Mouse (Mus musculus) embryonic facial prominence, embryonic 11.5 days (tissue): ENCODE data around the gene Rbp4. TPM values are rescaled to one million over a fixed set of nuclear protein-coding genes. Genes with fewer than 3 reads are reported as not detected.

Source experiments
- ATAC-seq: fragments of 200-750 bp; cut with Nextera tagmentation; replicated peaks from 2 replicates; pipeline ENCODE4 v1.8.0; 2017; ENCODE audit warnings: low read depth; ENCODE audit not compliant: insufficient number of reproducible peaks, low FRiP score, low TSS enrichment
- DNase-seq: peaks from one replicate; pipeline ENCODE4 v3.0.0-alpha.2; 2015; ENCODE audit warnings: low spot score
- H3K27ac ChIP-seq: fragments of 300-500 bp; sonication (generic); replicated peaks from 2 replicates; pipeline ENCODE4 v1.5.1; 2014; ENCODE audit warnings: mild to moderate bottlenecking, low read depth, low read length, control low read depth
- H3K27me3 ChIP-seq: fragments of 300-500 bp; sonication (generic); 2 replicates; pipeline ENCODE4 v1.6.1; 2014; ENCODE audit warnings: mild to moderate bottlenecking, low read length, moderate library complexity, mixed read lengths; ENCODE audit not compliant: control insufficient read depth, insufficient read depth
- H3K36me3 ChIP-seq: fragments of 300-500 bp; sonication (generic); replicated peaks from 2 replicates; pipeline ENCODE4 v1.6.1; 2014; ENCODE audit warnings: low read depth, mild to moderate bottlenecking, low read length, moderate library complexity, mixed read lengths; ENCODE audit not compliant: control insufficient read depth, insufficient read depth
- H3K4me1 ChIP-seq: fragments of 300-500 bp; sonication (generic); 2 replicates; pipeline ENCODE4 v1.6.1; 2014; ENCODE audit warnings: low read length, mixed read lengths; ENCODE audit not compliant: control insufficient read depth, insufficient read depth
- H3K4me2 ChIP-seq: fragments of 300-500 bp; sonication (generic); 2 replicates; pipeline ENCODE4 v1.6.1; 2014; ENCODE audit warnings: low read depth, mild to moderate bottlenecking, control low read depth, low read length, moderate library complexity
- H3K4me3 ChIP-seq: fragments of 300-500 bp; sonication (generic); 2 replicates; pipeline ENCODE4 v1.5.1; 2014; ENCODE audit warnings: low read depth, low read length, control low read depth
- H3K9ac ChIP-seq: fragments of 300-500 bp; sonication (generic); replicated peaks from 2 replicates; pipeline ENCODE4 v1.6.1; 2014; ENCODE audit warnings: mild to moderate bottlenecking, control low read depth, low read length
- H3K9me3 ChIP-seq: fragments of 300-500 bp; sonication (generic); replicated peaks from 2 replicates; pipeline ENCODE4 v1.6.1; 2016; ENCODE audit warnings: mild to moderate bottlenecking, low read length, inconsistent platforms, mixed read lengths; ENCODE audit not compliant: control insufficient read depth
- WGBS: fragments of 180-500 bp; shearing (Covaris S2); extraction: QIAGEN DNeasy Blood & Tissue Kit; methylation state at CpG from one replicate; pipeline ENCODE4 v1.1.7; 2014; 5-methylcytosine and 5-hydroxymethylcytosine counted together
- polyA plus RNA-seq: library from polyadenylated mRNA; unstranded; fragments of >200 nt; fragmentation: Nextera tagmentation; extraction: Ambion mirVana; gene quantifications from 2 replicates; pipeline ENCODE4 v1.2.1, GENCODE M21; 2014

Gene Rbp4
- polyA plus RNA-seq, 1 experiment from 2014 or later, result 1.7 TPM

- H3K36me3 ChIP-seq, result no peaks in the 10 kb centered on the region
- no peaks in the 10 kb centered on the region for H3K4me1 ChIP-seq
- 86% methylated on average over 4 of the region's 4 CpGs for WGBS
- no peak overlapping the region for H3K27ac ChIP-seq
- no peak overlapping the region for H3K9ac ChIP-seq
- DNase-seq (no peak), ATAC-seq (no peak)
- no peak overlapping the region for H3K4me2 ChIP-seq
- H3K27me3 ChIP-seq, result no peaks in the 10 kb centered on the region
- H3K4me3 ChIP-seq, result no peak overlapping the region
- no peaks in the 10 kb centered on the region for H3K9me3 ChIP-seq
These were observed 39.2 kb downstream of the Rbp4 start for GRCm38 (mm10) chr19:38085841-38086240.

- no peaks in the 10 kb centered on the region for H3K9me3 ChIP-seq
- H3K4me3 ChIP-seq, result no peak overlapping the region
- no peaks in the 10 kb centered on the region for H3K27me3 ChIP-seq
- no peak overlapping the region for H3K4me2 ChIP-seq
- no peaks in the 10 kb centered on the region for H3K4me1 ChIP-seq
- WGBS, result 70% methylated on average over 5 of the region's 5 CpGs
- ATAC-seq, result no peak
- no peak overlapping the region for H3K27ac ChIP-seq
- no peaks in the 10 kb centered on the region for H3K36me3 ChIP-seq
- no peak overlapping the region for H3K9ac ChIP-seq
- no peak for DNase-seq
These were observed 42.1 kb downstream of the Rbp4 start for GRCm38 (mm10) chr19:38082931-38083525.

GRCm38 (mm10) chr19:38081361-38081760, 43.7 kb downstream of the Rbp4 start:
- Histone ChIP-seq H3K4me3 (no peak overlapping the region), H3K9ac (no peak overlapping the region), H3K27me3 (no peaks in the 10 kb centered on the region), H3K27ac (no peak overlapping the region), H3K4me1 (no peaks in the 10 kb centered on the region), H3K36me3 (no peaks in the 10 kb centered on the region), H3K4me2 (no peak overlapping the region), H3K9me3 (no peaks in the 10 kb centered on the region)
- 76% methylated on average over 3 of the region's 3 CpGs for WGBS
- DNase-seq, result no peak
- ATAC-seq, result no peak

GRCm38 (mm10) chr19:38077851-38078540, 47.1 kb downstream of the Rbp4 start:
- ATAC-seq (no peak), DNase-seq (no peak)
- WGBS, result 78% methylated on average over 3 of the region's 3 CpGs
- Histone ChIP-seq H3K36me3 (no peaks in the 10 kb centered on the region), H3K9ac (no peak overlapping the region), H3K4me3 (no peak overlapping the region), H3K4me2 (no peak overlapping the region), H3K27ac (no peak overlapping the region), H3K4me1 (no peaks in the 10 kb centered on the region), H3K27me3 (no peaks in the 10 kb centered on the region), H3K9me3 (no peaks in the 10 kb centered on the region)

GRCm38 (mm10) chr19:38076251-38076650, 48.8 kb downstream of the Rbp4 start:
- Histone ChIP-seq H3K9me3 (no peaks in the 10 kb centered on the region), H3K4me1 (no peaks in the 10 kb centered on the region), H3K27ac (no peak overlapping the region), H3K9ac (no peak overlapping the region), H3K4me2 (no peak overlapping the region), H3K36me3 (peaks cover 4% of the 10 kb centered on the region), H3K4me3 (no peak overlapping the region), H3K27me3 (no peaks in the 10 kb centered on the region)
- DNase-seq (no peak), ATAC-seq (no peak)
- WGBS, result 87% methylated on average over 2 of the region's 2 CpGs

GRCm38 (mm10) chr19:38075051-38075450, 50.0 kb downstream of the Rbp4 start:
- Histone ChIP-seq H3K27ac (no peak overlapping the region), H3K9ac (no peak overlapping the region), H3K4me1 (no peaks in the 10 kb centered on the region), H3K36me3 (peaks cover 4% of the 10 kb centered on the region), H3K27me3 (no peaks in the 10 kb centered on the region), H3K9me3 (no peaks in the 10 kb centered on the region), H3K4me3 (no peak overlapping the region), H3K4me2 (no peak overlapping the region)
- WGBS, result 81% methylated on average over 11 of the region's 11 CpGs
- ATAC-seq, result no peak
- DNase-seq, result no peak

GRCm38 (mm10) chr19:38073226-38073625, 51.9 kb downstream of the Rbp4 start:
- ATAC-seq (no peak), DNase-seq (no peak)
- Histone ChIP-seq H3K4me1 (no peaks in the 10 kb centered on the region), H3K27me3 (no peaks in the 10 kb centered on the region), H3K9ac (no peak overlapping the region), H3K4me2 (no peak overlapping the region), H3K36me3 (peaks cover 6% of the 10 kb centered on the region), H3K4me3 (no peak overlapping the region), H3K27ac (no peak overlapping the region), H3K9me3 (no peaks in the 10 kb centered on the region)
- 90% methylated on average over 5 of the region's 5 CpGs for WGBS
